Mouse (Mus musculus): ENCODE measurements around the gene Ror1. TPM values are rescaled to one million over a fixed set of nuclear protein-coding genes. Genes with fewer than 3 reads are reported as not detected.

The Ror1 gene
- polyA plus RNA-seq, 1 experiment from 2014 or later, result 1.6 TPM

DNA sequence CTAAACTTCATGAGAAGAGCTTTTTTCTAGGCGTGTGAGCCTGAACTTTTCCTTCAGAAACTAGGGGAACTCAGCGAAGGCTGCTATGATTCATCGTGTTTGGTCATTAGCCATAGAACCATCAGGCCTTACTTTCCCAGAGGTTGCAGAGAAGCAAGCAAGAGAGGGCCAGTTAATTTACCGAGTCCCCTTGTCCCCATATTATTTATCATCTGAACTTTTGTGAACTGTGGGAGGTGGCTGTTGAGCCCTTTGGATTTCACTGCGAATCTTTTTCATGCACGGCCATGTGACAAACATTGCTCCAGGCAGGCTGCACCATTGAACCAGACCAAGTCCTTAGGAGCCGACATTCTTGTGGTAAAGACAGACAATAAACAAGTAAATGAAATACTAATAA is 152.2 kb downstream of the Ror1 start:
- no peak overlapping the region for H3K9ac ChIP-seq
- no peaks in the 10 kb centered on the region for H3K36me3 ChIP-seq
- no peaks in the 10 kb centered on the region for H3K27me3 ChIP-seq
- 81% methylated on average over 7 of the region's 7 CpGs for WGBS
- H3K4me3 ChIP-seq, result no peak overlapping the region
- H3K4me1 ChIP-seq (replicated peaks), result no peaks in the 10 kb centered on the region
- H3K9me3 ChIP-seq, result no peaks in the 10 kb centered on the region
- no peak overlapping the region for H3K4me2 ChIP-seq
- no peak for ATAC-seq (ENCODE audit: low FRiP score, low read depth)
- no peak overlapping the region for H3K27ac ChIP-seq (replicated peaks)

DNA sequence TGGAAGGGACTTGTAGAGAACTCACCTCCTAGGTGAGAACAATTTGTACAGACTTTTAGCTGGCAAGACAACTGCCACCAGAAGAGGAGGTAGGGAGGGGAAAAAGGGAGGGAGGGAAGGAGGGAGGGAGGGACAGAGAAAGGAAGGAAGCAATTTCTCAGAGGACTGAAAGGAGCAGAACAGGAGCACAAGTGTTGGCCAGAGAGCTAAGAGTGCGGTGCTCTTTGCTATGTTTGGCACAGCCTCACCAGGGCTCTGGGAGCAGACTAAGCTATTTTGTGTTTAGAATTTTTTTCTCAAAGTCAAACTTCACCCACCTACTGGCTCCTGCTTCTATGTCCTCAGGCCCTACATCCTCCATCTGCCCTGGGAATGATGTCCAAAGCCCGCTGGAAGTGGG is 152.7 kb downstream of the Ror1 start:
- no peaks in the 10 kb centered on the region for H3K36me3 ChIP-seq
- no peaks in the 10 kb centered on the region for H3K4me1 ChIP-seq (replicated peaks)
- no peak overlapping the region for H3K4me2 ChIP-seq
- ATAC-seq (ENCODE audit: low FRiP score, low read depth), result no peak
- 93% methylated on average over 2 of the region's 2 CpGs for WGBS
- H3K27me3 ChIP-seq, result no peaks in the 10 kb centered on the region
- H3K27ac ChIP-seq (replicated peaks), result no peak overlapping the region
- H3K9ac ChIP-seq, result no peak overlapping the region
- no peaks in the 10 kb centered on the region for H3K9me3 ChIP-seq
- no peak overlapping the region for H3K4me3 ChIP-seq

DNA sequence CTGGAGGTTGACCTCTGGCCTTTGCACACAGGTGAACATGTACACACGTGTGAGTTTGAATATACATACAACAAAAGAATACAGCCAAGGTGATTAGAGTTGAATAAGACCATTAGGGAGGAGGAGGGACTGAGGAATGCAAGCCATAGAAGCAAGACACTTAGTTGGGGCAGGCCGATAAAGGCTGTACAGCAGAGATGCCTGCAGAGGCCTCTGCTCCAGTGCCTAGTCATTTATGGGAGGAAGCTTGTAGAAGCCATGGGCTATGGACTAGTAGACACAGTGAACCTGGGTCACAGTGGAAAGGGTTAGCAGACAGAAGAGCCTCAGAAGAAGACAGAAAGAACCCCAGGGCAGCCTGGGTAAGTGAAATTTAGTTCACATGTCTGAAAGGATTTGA is 155.7 kb downstream of the Ror1 start:
- Histone ChIP-seq H3K4me3 (no peak overlapping the region), H3K4me1 (replicated peaks) (no peaks in the 10 kb centered on the region), H3K36me3 (no peaks in the 10 kb centered on the region), H3K9ac (no peak overlapping the region), H3K4me2 (no peak overlapping the region), H3K9me3 (no peaks in the 10 kb centered on the region), H3K27ac (replicated peaks) (no peak overlapping the region), H3K27me3 (no peaks in the 10 kb centered on the region)
- 74% methylated on average over 2 of the region's 2 CpGs for WGBS
- no peak for ATAC-seq (ENCODE audit: low FRiP score, low read depth)

DNA sequence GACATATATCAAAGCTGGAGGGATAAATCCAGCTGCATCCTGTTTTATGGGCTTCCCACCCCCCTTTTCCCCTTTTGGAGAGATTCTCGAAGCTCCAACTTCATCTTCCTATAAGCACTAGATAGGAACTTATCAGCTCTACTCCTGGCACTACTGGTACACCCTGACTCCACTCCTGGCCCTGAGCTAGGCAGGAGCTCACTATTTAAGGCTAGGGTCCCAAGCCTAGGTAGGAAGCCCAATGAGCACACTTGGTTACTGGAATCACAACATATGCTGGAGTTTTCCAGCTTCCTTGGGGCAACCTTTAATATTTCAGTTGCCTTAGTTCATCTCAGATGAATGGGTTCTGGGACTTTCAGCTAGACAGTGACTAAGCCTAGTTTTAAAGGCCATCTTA is 156.5 kb downstream of the Ror1 start:
- H3K9me3 ChIP-seq, result no peaks in the 10 kb centered on the region
- no peaks in the 10 kb centered on the region for H3K36me3 ChIP-seq
- H3K9ac ChIP-seq, result no peak overlapping the region
- no peak overlapping the region for H3K27ac ChIP-seq (replicated peaks)
- no peak overlapping the region for H3K4me3 ChIP-seq
- no peak for ATAC-seq (ENCODE audit: low FRiP score, low read depth)
- WGBS, result 70% methylated on average over 1 of the region's 1 CpGs
- H3K4me2 ChIP-seq, result no peak overlapping the region
- no peaks in the 10 kb centered on the region for H3K4me1 ChIP-seq (replicated peaks)
- no peaks in the 10 kb centered on the region for H3K27me3 ChIP-seq

DNA sequence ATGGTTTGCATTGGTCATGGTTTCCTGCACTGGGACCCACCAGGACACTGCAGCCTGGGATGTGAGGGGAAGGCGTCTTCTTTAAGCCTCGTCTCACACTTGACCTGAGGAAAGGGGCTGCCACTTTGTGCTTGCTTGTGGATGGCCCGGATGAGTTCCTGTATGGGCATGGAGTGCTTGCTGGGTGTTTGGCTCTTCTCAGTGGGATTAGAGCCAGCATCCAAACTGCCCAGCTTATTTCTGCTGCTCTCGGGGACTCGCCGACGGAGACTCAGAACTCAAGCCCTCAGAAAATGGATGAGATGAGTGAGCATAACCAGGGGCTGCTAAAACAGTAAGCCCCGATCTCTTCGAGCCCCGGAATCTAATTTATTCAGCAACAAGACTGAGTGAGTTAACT is 157.1 kb downstream of the Ror1 start:
- H3K27ac ChIP-seq (replicated peaks), result no peak overlapping the region
- H3K9ac ChIP-seq, result no peak overlapping the region
- ATAC-seq (ENCODE audit: low FRiP score, low read depth), result no peak
- H3K4me1 ChIP-seq (replicated peaks), result no peaks in the 10 kb centered on the region
- no peaks in the 10 kb centered on the region for H3K27me3 ChIP-seq
- no peak overlapping the region for H3K4me3 ChIP-seq
- WGBS, result 72% methylated on average over 10 of the region's 10 CpGs
- no peaks in the 10 kb centered on the region for H3K36me3 ChIP-seq
- H3K4me2 ChIP-seq, result no peak overlapping the region
- no peaks in the 10 kb centered on the region for H3K9me3 ChIP-seq

DNA sequence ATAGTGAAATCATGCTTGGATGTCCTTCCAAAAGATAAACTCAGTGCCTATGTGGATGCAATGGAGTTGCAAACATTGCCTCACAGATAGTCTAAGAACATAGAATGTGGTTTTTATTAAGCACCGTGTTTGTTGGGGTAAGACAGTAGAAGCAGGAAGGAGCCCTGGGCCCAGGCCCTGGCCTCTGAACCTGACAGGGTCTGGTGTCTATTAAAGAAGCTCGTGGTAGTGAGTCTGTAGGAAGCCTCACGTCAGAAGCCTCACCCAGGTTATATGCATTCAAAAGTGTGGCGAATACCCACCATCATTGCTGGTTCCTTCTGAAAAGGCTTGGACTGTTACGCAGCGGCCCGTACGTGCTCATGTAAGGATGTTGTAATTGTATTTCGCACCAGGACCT is 157.8 kb downstream of the Ror1 start:
- 80% methylated on average over 9 of the region's 9 CpGs for WGBS
- Histone ChIP-seq H3K4me3 (no peak overlapping the region), H3K36me3 (no peaks in the 10 kb centered on the region), H3K4me2 (no peak overlapping the region), H3K27me3 (no peaks in the 10 kb centered on the region), H3K4me1 (replicated peaks) (no peaks in the 10 kb centered on the region), H3K9me3 (no peaks in the 10 kb centered on the region), H3K9ac (no peak overlapping the region), H3K27ac (replicated peaks) (no peak overlapping the region)
- no peak for ATAC-seq (ENCODE audit: low FRiP score, low read depth)

DNA sequence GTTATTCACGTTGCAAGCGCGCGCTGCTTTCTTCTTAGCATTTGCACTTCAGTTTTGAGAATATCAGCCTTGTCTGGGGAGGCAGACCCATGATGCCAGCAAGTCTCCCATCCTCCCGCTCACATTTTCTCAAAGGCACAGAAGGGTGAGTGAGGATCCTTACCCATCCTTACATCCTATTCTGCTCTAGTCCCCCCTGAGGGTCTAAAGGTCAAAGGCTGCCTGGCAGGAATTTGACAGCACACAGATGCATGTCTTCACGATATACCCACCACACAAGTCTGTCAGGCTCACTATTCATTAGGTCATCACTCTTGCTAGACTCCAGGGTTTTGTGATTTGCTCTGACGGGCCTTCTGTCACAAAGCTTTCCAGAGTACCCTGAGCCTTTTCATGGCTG is 158.2 kb downstream of the Ror1 start:
- Histone ChIP-seq H3K4me2 (no peak overlapping the region), H3K9me3 (no peaks in the 10 kb centered on the region), H3K27ac (replicated peaks) (no peak overlapping the region), H3K36me3 (no peaks in the 10 kb centered on the region), H3K9ac (no peak overlapping the region), H3K27me3 (no peaks in the 10 kb centered on the region), H3K4me3 (no peak overlapping the region), H3K4me1 (replicated peaks) (no peaks in the 10 kb centered on the region)
- 55% methylated on average over 7 of the region's 7 CpGs for WGBS
- no peak for ATAC-seq (ENCODE audit: low FRiP score, low read depth)

DNA sequence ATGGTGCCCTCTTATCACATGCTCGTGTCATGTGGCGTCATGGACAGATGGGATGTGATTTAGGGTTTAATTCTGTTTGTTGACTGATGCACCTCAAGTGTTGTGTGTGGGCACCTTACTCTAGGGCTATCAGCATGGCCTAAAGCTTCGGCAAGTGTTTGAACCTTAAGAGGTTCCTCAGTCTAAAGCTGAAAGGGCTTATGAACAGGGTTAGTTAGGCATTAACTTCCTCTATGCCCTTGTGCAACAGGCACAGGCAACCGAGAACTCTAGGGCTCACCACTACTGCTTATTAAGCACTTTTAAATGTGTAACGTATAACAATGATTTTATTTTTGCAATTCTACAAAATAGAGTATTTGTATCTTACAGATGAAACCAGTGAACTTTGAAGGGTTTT is 162.9 kb downstream of the Ror1 start:
- no peaks in the 10 kb centered on the region for H3K36me3 ChIP-seq
- 79% methylated on average over 5 of the region's 5 CpGs for WGBS
- no peaks in the 10 kb centered on the region for H3K9me3 ChIP-seq
- H3K9ac ChIP-seq, result no peak overlapping the region
- no peak overlapping the region for H3K27ac ChIP-seq (replicated peaks)
- H3K4me3 ChIP-seq, result no peak overlapping the region
- no peaks in the 10 kb centered on the region for H3K4me1 ChIP-seq (replicated peaks)
- ATAC-seq (ENCODE audit: low FRiP score, low read depth), result no peak
- no peaks in the 10 kb centered on the region for H3K27me3 ChIP-seq
- no peak overlapping the region for H3K4me2 ChIP-seq

DNA sequence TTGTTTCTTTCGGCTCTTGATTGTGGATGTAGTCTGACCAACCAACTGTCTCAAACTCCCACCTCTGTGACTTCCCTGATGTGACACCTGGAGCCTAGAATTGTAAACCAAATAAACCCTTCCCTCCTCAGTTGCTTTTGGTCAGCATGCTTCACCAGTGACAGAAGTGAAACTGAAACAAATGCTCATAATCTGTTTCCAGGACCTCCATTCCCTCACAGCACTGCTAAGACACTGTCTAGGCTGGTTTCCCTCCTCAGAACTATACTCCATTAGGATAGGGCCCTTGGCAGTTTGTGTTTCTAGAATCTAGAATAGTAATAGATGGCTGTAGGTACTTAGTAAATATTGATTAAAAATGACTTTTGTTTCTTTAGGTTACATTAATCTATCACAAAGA is 168.3 kb downstream of the Ror1 start:
- Histone ChIP-seq H3K4me1 (replicated peaks) (no peaks in the 10 kb centered on the region), H3K9me3 (no peaks in the 10 kb centered on the region), H3K4me3 (no peak overlapping the region), H3K9ac (no peak overlapping the region), H3K27ac (replicated peaks) (no peak overlapping the region), H3K4me2 (no peak overlapping the region), H3K36me3 (no peaks in the 10 kb centered on the region), H3K27me3 (no peaks in the 10 kb centered on the region)
- WGBS, result 100% methylated on average over 1 of the region's 1 CpGs
- no peak for ATAC-seq (ENCODE audit: low FRiP score, low read depth)

DNA sequence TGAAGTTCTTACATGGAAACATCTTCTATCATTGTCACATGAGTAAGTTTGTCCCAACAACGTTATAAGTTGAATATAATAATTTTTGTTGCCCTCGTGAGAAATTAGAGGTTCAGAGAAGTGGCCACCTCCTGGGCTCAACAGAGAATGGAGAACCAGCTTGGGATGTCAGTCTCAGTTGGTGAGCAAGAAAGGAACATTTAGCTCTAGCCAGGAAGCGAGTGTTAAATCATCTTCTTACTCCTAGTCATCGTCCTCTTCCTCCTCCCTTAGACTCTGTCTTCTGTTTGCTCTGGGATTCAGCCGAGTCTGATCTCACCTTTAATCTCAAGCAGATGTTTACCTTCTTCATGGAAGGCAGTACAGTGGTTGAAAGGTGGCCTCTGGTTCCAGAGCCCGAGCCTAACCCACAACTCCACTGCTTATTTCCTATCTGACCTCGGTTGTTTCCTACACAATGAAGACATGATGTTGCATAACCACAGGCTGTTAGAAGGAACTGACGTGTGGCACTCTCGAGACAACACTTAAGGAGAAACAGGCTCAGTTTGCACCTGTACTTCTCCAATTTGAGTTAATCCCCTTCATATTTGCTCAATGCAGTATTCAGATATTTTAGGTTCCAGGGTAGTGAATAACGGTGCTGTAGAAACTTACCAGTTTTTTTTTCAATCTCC is 175.6 kb downstream of the Ror1 start:
- H3K36me3 ChIP-seq, result no peaks in the 10 kb centered on the region
- no peak overlapping the region for H3K4me3 ChIP-seq
- no peaks in the 10 kb centered on the region for H3K9me3 ChIP-seq
- H3K9ac ChIP-seq, result no peak overlapping the region
- WGBS, result 89% methylated on average over 10 of the region's 10 CpGs
- no peaks in the 10 kb centered on the region for H3K4me1 ChIP-seq (replicated peaks)
- H3K4me2 ChIP-seq, result no peak overlapping the region
- no peak overlapping the region for H3K27ac ChIP-seq (replicated peaks)
- no peaks in the 10 kb centered on the region for H3K27me3 ChIP-seq
- ATAC-seq (ENCODE audit: low FRiP score, low read depth), result no peak

DNA sequence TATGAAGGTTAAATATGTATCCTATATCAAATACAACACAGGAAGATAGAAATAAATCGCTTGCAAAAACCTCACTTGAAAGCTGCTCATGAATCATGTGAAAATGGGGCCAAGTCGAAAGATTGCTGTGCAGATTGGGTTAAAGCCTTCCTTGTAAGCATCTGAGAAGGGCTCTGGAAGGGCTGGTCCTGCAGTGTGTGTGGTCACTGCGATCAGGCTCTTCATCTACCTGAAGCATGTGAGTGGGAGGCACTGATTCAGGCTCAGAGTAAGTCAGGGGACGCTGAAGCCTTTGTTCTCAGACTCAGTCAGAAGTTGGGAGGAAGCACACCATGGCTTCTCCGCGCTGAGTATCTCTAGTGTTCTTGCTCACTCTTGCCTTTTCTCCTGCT is 176.1 kb downstream of the Ror1 start:
- H3K9me3 ChIP-seq, result no peaks in the 10 kb centered on the region
- no peak for ATAC-seq (ENCODE audit: low FRiP score, low read depth)
- no peaks in the 10 kb centered on the region for H3K36me3 ChIP-seq
- 74% methylated on average over 6 of the region's 6 CpGs for WGBS
- H3K4me2 ChIP-seq, result no peak overlapping the region
- no peak overlapping the region for H3K4me3 ChIP-seq
- H3K27me3 ChIP-seq, result no peaks in the 10 kb centered on the region
- H3K27ac ChIP-seq (replicated peaks), result no peak overlapping the region
- H3K4me1 ChIP-seq (replicated peaks), result no peaks in the 10 kb centered on the region
- H3K9ac ChIP-seq, result no peak overlapping the region

DNA sequence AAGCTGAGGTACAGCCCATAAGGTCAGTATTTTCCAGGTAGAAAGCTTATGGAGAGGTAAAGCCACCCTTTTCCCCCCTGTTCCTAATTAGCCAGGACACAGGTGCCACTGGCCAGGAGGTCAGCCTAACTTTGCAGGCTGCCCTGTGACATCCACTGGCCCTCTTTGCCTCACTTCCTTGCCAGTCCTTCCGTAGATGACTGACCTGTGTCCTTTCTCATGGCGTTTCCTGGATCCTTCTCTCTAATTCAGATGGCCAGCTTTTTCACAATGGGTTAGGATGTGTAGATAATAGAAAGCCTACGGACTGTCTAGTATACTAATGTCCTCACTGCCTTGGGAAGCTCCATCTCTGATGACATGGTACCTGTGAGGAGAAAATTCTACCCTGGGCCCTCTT is 177.8 kb downstream of the Ror1 start:
- WGBS, result 89% methylated on average over 3 of the region's 3 CpGs
- no peak overlapping the region for H3K27ac ChIP-seq (replicated peaks)
- no peak overlapping the region for H3K4me3 ChIP-seq
- no peaks in the 10 kb centered on the region for H3K36me3 ChIP-seq
- no peak overlapping the region for H3K4me2 ChIP-seq
- no peak overlapping the region for H3K9ac ChIP-seq
- no peak for ATAC-seq (ENCODE audit: low FRiP score, low read depth)
- H3K9me3 ChIP-seq, result no peaks in the 10 kb centered on the region
- no peaks in the 10 kb centered on the region for H3K27me3 ChIP-seq
- H3K4me1 ChIP-seq (replicated peaks), result no peaks in the 10 kb centered on the region

DNA sequence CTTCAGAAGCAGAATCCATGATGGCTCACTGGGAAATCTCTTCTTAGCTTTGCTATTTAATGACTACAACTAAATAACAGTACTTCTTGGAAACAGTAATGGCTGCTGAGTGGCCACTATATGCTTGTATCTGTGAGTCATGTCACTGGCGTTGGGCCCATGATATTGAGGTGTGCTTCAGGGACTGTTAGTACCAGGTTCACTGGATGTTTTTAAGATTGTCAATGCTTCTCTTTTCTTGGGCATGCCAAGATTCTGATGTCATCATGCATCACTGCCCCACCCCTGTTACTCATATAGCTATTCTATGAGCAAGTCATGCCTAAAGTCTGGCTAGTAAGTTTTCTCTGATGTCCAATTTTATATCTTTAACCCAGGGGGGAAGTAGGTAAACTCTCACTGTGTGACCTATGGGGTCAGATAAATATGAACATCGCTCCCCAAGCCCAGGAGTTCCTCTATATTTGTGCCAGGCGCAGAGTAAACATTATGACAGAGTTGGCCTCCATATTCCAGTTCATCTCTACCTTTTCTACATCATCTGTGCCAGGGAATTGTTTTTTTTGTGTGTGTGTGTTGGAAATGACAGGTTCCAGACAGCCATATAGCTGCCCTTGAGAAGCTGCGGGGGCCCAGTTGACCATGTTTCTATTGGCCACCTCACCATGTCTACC is 178.4 kb downstream of the Ror1 start:
- 97% methylated on average over 4 of the region's 4 CpGs for WGBS

More for the DNA sequence above, 178.4 kb downstream of the Ror1 start:
- Histone ChIP-seq H3K9ac (no peak overlapping the region), H3K27ac (replicated peaks) (no peak overlapping the region), H3K4me3 (no peak overlapping the region), H3K27me3 (no peaks in the 10 kb centered on the region), H3K36me3 (no peaks in the 10 kb centered on the region), H3K4me2 (no peak overlapping the region), H3K9me3 (no peaks in the 10 kb centered on the region), H3K4me1 (replicated peaks) (no peaks in the 10 kb centered on the region)
- ATAC-seq (ENCODE audit: low FRiP score, low read depth), result no peak

Measured in hindbrain, embryonic 15.5 days (tissue).